Mouse (Mus musculus) forebrain, embryonic 15.5 days (tissue): ENCODE measurements around the gene Dyrk3. TPM values are rescaled to one million over a fixed set of nuclear protein-coding genes. Genes with fewer than 3 reads are reported as not detected.
"Not testable (repeated sequence)": the region's sequence is repeated elsewhere in the genome, so short reads cannot be mapped to it uniquely, and the experiment has no call there.

Experiments used
- ATAC-seq: fragments of 200-750 bp; cut with Nextera tagmentation; replicated peaks from 2 replicates; pipeline ENCODE4 v1.8.0; 2017; ENCODE audit warnings: mild to moderate bottlenecking, moderate TSS enrichment, moderate library complexity
- H3K27ac ChIP-seq: fragments of 300-500 bp; sonication (generic); replicated peaks from 2 replicates; pipeline ENCODE4 v1.5.1; 2015; ENCODE audit warnings: mild to moderate bottlenecking, inconsistent platforms
- H3K27me3 ChIP-seq: fragments of 300-500 bp; sonication (generic); 2 replicates; pipeline ENCODE4 v1.6.1; 2015; ENCODE audit warnings: inconsistent platforms
- H3K36me3 ChIP-seq: fragments of 300-500 bp; sonication (generic); 2 replicates; pipeline ENCODE4 v1.6.1; 2015; ENCODE audit warnings: mild to moderate bottlenecking, inconsistent platforms
- H3K4me1 ChIP-seq: fragments of 300-500 bp; sonication (generic); 2 replicates; pipeline ENCODE4 v1.6.1; 2015; ENCODE audit warnings: inconsistent platforms
- H3K4me2 ChIP-seq: fragments of 300-500 bp; sonication (generic); replicated peaks from 2 replicates; pipeline ENCODE4 v1.6.1; 2015; ENCODE audit warnings: mild to moderate bottlenecking, inconsistent platforms
- H3K4me3 ChIP-seq: fragments of 300-500 bp; sonication (generic); 2 replicates; pipeline ENCODE4 v1.5.1; 2015; ENCODE audit warnings: mild to moderate bottlenecking, inconsistent platforms
- H3K9ac ChIP-seq: fragments of 300-500 bp; sonication (generic); replicated peaks from 2 replicates; pipeline ENCODE4 v1.6.1; 2015; ENCODE audit warnings: mild to moderate bottlenecking, inconsistent platforms
- H3K9me3 ChIP-seq: fragments of 300-500 bp; sonication (generic); 2 replicates; pipeline ENCODE4 v1.6.1; 2016; ENCODE audit warnings: inconsistent platforms
- WGBS: fragments of 180-500 bp; shearing (Covaris S2); methylation state at CpG from one replicate; pipeline ENCODE4 v1.1.7; 2015; ENCODE audit warnings: mixed read lengths; 5-methylcytosine and 5-hydroxymethylcytosine counted together
- polyA plus RNA-seq: library from polyadenylated mRNA; unstranded; fragments of >200 nt; fragmentation: Nextera tagmentation; extraction: Ambion mirVana; gene quantifications from 2 replicates; pipeline ENCODE4 v1.2.1, GENCODE M21; 2015

Gene Dyrk3
- polyA plus RNA-seq, 1 experiment from 2014 or later = 20.8 TPM

DNA sequence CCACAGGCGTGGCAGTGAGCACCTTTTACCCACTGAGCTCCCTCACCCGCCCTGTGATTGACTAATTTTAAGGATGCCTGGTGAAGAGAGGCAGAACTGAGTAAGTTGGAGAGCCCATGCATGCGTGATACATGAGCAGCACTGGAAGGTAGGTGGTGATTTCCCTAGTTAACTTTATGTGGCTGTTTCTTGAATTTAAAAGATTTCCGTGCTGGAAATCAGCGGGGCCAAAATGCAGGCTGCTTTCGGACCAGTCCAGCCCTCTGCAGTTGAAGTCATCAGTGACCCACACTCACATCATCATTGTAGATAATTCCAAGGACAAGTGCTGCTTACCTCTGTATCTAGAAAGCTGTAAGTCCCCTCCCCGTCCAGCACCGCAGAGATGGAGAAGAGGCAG lies 37.7 kb upstream of the Dyrk3 start:
- Histone ChIP-seq H3K4me1 (no peaks in the 10 kb centered on the region), H3K9ac (no peak overlapping the region), H3K27me3 (no peaks in the 10 kb centered on the region), H3K4me2 (no peak overlapping the region), H3K9me3 (no peaks in the 10 kb centered on the region), H3K4me3 (no peak overlapping the region), H3K36me3 (peaks cover 82% of the 10 kb centered on the region), H3K27ac (no peak overlapping the region)
- no peak for ATAC-seq
- 97% methylated on average over 8 of the region's 8 CpGs for WGBS

DNA sequence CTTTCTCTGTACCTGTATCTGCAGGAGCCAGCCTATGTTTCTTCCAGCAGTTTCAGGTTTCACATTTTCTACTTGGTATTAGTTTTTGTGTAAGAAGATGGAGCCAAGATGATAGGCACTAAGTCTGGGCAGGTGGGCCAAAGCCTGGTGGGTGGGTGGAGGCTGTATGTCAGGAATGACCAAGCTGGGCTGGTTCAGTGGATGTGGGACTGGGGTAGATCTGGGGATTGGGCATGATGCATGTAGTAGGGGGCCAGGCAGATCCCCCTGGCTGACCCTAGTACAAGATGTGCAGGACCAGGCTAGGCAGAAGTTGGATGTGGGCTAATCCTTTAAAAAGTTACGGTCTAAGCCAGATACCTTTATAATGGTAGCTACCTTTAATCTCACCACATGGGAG lies 37.0 kb upstream of the Dyrk3 start:
- Histone ChIP-seq H3K4me2 (no peak overlapping the region), H3K9ac (no peak overlapping the region), H3K4me1 (no peaks in the 10 kb centered on the region), H3K27ac (no peak overlapping the region), H3K36me3 (peaks cover 80% of the 10 kb centered on the region), H3K4me3 (no peak overlapping the region), H3K9me3 (no peaks in the 10 kb centered on the region), H3K27me3 (no peaks in the 10 kb centered on the region)
- ATAC-seq = no peak
- 96% methylated on average over 1 of the region's 1 CpGs for WGBS

DNA sequence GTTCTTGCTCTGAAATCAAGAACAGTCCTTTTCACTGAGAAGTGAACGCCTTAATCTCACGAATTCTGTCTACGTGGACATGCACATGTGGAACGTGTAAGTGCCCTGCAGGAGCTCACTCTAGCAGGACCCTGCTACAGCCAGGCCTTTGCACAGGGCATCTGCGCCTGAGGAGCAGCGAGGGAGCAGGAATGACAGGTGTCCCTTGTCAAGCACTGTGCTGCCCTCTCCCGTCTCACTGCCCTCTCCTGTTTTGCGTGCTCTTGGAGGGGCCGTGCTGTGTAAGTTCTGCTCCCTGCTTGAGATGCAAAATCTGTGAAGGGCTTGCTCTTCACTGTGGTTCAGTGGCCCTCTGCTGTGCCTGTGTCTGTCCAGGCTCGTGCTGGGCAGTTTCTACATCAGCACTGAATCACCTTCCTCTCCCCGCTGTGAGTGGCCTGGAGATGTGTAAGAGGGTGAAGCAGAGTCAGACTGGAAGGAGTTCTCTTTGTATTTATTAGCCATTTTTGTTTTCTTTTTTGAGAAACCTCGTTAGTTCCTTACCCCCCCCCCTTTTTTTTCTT lies 36.2 kb upstream of the Dyrk3 start:
- Histone ChIP-seq H3K9me3 (no peaks in the 10 kb centered on the region), H3K4me3 (no peak overlapping the region), H3K36me3 (peaks cover 78% of the 10 kb centered on the region), H3K9ac (no peak overlapping the region), H3K27me3 (no peaks in the 10 kb centered on the region), H3K4me1 (no peaks in the 10 kb centered on the region), H3K27ac (no peak overlapping the region), H3K4me2 (no peak overlapping the region)
- ATAC-seq = no peak
- WGBS = 85% methylated on average over 12 of the region's 12 CpGs

DNA sequence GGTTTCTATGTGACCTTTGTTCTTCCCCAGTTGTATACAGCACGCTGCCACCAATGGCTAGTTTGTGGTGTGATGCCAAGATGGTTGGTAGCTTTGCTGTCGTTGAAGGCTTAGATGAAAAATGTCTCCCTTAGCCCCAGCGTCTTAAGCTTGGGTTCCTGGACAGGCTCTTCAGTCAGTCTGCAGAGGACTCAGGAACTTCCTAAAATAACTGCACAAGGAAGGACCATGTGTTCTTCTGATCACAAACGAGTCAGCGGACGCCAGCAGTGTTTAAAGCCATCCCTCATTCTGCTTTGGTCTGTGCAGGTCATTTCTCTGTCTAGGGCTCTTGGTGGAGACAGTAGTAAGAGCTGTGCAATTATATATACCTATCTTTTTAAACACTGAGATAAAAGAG lies 35.7 kb upstream of the Dyrk3 start:
- no peak overlapping the region for H3K27ac ChIP-seq
- H3K4me1 ChIP-seq = no peaks in the 10 kb centered on the region
- no peak overlapping the region for H3K4me3 ChIP-seq
- H3K4me2 ChIP-seq = no peak overlapping the region
- ATAC-seq = no peak
- 85% methylated on average over 6 of the region's 6 CpGs for WGBS
- H3K9ac ChIP-seq = no peak overlapping the region
- no peaks in the 10 kb centered on the region for H3K27me3 ChIP-seq
- no peaks in the 10 kb centered on the region for H3K9me3 ChIP-seq
- H3K36me3 ChIP-seq = peaks cover 82% of the 10 kb centered on the region

DNA sequence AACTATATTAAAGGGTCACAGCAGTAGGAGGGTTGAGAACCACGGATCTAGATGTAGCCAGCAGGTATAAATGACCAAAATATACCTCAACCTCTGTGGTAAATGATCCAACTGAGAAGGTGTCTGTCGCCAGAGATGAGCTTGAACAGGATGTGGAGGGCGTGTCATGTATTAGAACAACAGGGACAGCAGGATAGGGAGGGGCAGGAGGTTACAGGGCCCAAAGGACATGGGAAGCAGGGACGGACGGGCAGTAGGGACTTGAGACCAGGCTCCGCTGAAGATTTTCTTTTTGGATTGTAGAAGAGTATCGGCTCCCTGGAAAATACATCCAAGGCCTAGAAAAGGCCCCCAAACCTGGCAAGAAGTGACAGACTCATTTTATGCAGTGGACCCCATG lies 34.9 kb upstream of the Dyrk3 start:
- 95% methylated on average over 7 of the region's 7 CpGs for WGBS
- Histone ChIP-seq H3K4me3 (no peak overlapping the region), H3K36me3 (peaks cover 87% of the 10 kb centered on the region), H3K27ac (no peak overlapping the region), H3K9me3 (no peaks in the 10 kb centered on the region), H3K4me2 (no peak overlapping the region), H3K4me1 (no peaks in the 10 kb centered on the region), H3K9ac (no peak overlapping the region), H3K27me3 (no peaks in the 10 kb centered on the region)
- ATAC-seq = no peak

DNA sequence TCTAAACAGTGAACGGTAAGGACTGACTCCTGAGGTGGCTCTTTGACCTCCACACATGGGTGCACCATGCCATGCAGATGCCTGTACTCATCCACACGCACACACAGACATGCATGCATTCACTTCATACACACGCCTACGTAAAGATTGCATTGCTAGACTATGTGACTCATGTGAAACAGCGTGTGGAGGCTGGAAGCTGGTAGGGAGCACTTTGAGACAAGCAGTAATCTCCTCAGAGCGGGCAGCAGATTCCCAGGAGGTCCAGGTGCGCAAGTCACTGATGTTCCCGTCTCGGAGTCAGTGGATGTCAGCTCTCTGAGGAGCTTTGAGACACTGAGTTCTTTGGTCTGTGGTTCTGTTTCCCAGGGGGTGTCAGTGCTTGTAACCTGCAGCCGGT lies 29.5 kb upstream of the Dyrk3 start:
- H3K27me3 ChIP-seq = no peaks in the 10 kb centered on the region
- H3K4me3 ChIP-seq = no peak overlapping the region
- no peaks in the 10 kb centered on the region for H3K9me3 ChIP-seq
- no peaks in the 10 kb centered on the region for H3K4me1 ChIP-seq
- WGBS = 94% methylated on average over 10 of the region's 10 CpGs
- no peak overlapping the region for H3K9ac ChIP-seq
- no peak overlapping the region for H3K27ac ChIP-seq
- H3K4me2 ChIP-seq = no peak overlapping the region
- ATAC-seq = no peak
- peaks cover 89% of the 10 kb centered on the region for H3K36me3 ChIP-seq

DNA sequence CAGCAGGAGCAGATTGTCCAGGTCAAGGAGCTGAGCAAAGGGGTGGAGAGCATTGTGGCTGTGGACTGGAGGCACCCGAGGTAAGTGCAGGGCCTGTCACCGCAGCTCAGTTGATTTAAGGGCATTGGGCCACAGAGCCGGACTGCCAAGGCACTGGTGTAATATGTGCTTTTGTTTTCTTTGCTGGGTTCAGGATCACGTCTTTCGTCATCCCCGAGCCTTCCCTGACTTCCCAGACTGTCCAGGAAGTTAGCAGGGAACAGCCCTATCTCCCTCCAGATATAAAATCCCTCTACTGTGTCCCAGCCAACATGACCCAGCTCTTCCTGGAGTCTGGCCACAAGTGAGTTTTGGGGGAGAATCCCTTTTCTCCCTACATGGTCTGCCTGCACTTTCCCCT lies 26.3 kb upstream of the Dyrk3 start:
- Histone ChIP-seq H3K4me1 (no peaks in the 10 kb centered on the region), H3K27ac (no peak overlapping the region), H3K4me3 (no peak overlapping the region), H3K27me3 (no peaks in the 10 kb centered on the region), H3K9ac (no peak overlapping the region), H3K9me3 (no peaks in the 10 kb centered on the region), H3K36me3 (peaks cover 83% of the 10 kb centered on the region), H3K4me2 (no peak overlapping the region)
- 89% methylated on average over 6 of the region's 6 CpGs for WGBS
- ATAC-seq = no peak

DNA sequence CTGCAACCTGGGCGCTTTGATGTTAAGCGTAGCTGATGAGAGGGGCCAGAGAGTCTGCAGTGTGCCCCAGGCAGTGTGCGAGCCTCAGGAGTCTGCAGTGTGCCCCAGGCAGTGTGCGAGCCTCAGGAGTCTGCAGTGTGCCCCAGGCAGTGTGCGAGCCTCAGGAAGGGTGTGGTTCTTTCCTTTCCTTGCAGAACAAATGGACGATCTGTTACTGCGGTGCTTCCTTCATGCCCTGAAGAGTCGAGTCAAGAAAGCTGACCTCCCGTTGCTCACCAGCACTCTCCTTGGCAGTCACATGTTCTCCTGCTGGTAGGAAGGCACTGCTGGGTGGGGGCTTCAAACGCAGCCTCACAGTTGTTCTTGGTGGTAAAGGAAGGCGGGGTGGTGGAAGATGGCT lies 23.0 kb upstream of the Dyrk3 start:
- ATAC-seq = no peak
- WGBS = 93% methylated on average over 11 of the region's 11 CpGs
- Histone ChIP-seq H3K36me3 (peaks cover 63% of the 10 kb centered on the region), H3K27me3 (no peaks in the 10 kb centered on the region), H3K9me3 (no peaks in the 10 kb centered on the region), H3K27ac (no peak overlapping the region), H3K9ac (no peak overlapping the region), H3K4me2 (no peak overlapping the region), H3K4me1 (no peaks in the 10 kb centered on the region), H3K4me3 (no peak overlapping the region)

DNA sequence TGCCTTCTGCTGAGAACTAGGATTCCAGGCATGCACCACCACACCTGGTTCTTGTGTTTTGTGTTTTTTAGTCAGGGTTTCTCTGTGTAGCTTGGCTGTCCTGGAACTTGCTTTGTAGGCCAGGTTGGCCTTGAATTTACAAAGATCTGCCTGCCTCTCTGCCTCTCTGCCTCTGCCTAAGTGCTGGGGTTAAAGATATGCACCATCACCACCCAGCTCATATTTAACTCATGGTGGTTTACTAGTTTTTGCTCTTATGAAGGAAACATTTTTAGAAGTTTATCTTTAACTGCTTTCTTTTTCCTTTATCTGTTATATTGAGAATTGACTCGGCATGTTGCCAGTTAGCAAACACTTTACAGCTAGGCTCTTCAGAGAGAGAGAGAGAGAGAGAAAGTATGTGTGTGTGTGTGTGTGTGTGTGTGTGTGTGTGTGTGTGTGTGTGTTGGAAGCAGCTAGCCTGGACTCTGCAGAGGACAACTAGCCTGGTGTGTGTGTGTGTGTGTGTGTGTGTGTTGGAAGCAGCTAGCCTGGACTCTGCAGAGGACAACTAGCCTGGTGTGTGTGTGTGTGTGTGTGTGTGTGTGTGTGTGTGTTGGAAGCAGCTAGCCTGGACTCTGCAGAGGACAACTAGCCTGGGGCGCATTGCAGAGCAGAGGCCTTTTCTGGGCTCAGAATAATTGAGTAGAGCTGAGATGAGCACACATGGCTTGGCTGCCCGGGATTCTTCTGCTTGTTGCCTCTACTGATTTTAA lies 21.6 kb upstream of the Dyrk3 start:
- H3K27ac ChIP-seq, H3K4me1 ChIP-seq, H3K4me2 ChIP-seq, H3K9ac ChIP-seq, H3K27me3 ChIP-seq, H3K9me3 ChIP-seq, ATAC-seq, H3K4me3 ChIP-seq: not testable (repeated sequence)
- peaks cover 51% of the 10 kb centered on the region for H3K36me3 ChIP-seq
- WGBS = 95% methylated on average over 3 of the region's 3 CpGs

DNA sequence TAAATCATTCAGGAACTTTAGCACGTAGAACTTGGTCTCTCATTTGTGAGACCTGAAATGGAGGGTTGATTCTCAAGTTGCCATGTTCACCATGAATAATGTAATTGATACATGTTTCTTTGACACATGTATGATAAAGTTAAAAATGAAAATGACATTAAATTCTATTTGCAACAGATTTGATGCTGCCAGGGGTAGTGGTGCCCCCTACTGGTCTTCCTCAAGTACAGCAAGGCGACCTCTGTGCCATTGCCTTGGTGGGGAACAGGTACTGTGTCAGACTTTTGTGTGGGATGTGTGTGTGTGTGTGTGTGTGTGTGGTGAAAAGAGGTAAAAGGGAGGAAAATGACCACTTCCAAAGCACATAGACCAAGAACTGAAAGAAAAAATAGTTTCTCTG lies 17.3 kb upstream of the Dyrk3 start:
- WGBS = 49% methylated on average over 2 of the region's 2 CpGs
- no peak overlapping the region for H3K4me2 ChIP-seq
- H3K36me3 ChIP-seq = peaks cover 16% of the 10 kb centered on the region
- H3K27me3 ChIP-seq = no peaks in the 10 kb centered on the region
- H3K9me3 ChIP-seq = no peaks in the 10 kb centered on the region
- peaks cover 11% of the 10 kb centered on the region for H3K4me1 ChIP-seq
- no peak overlapping the region for H3K9ac ChIP-seq
- no peak overlapping the region for H3K4me3 ChIP-seq
- no peak for ATAC-seq
- H3K27ac ChIP-seq = no peak overlapping the region

DNA sequence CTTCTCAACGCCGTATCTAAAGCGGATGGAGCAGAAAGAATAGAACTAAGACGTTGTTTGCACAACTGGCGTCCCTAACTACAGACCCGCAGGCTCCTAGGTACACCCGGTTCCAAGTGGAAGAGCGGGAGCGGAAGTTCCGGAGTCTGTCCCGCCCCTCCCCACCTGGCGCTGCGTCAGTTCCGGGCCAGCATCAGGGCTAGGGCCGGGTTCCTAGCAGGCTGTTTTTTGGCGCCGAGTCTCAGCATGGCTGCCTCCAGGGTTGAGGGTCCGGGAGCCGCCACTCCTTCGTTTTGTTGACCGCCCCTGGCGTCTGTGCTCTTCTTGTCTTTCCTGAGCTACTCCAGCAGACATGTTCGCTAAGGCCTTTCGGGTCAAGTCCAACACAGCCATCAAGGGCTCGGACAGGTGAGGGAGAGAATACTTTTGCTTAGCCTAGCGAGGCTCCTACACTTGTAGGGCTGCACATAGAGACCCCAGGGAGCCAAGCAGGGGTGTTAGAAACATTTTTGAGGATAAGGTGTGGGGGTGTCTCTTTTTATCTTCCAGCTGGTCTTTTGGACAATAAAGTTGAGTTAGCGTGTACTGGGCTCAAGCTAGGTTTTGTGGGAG lies 15.0 kb upstream of the Dyrk3 start, which contains the start of gene Eif2d:
Eif2d (plus strand) TSS at position 164 of the 612 bp plus-strand sequence.
- Histone ChIP-seq H3K4me3 (peak within 1 kb of the TSS; percentile 91), H3K27ac (peak within 1 kb of the TSS; percentile 58), H3K4me1 (peaks cover 11% of the 10 kb centered on the region), H3K27me3 (no peaks in the 10 kb centered on the region), H3K9ac (peak within 1 kb of the TSS; percentile 89), H3K36me3 (peaks cover 2% of the 10 kb centered on the region; the same call in 1 of the 2 replicates), H3K9me3 (no peaks in the 10 kb centered on the region), H3K4me2 (peak within 1 kb of the TSS; percentile 91)
- peak; percentile 99 for ATAC-seq
- WGBS = under 1% methylated on average over 27 of the region's 27 CpGs

DNA sequence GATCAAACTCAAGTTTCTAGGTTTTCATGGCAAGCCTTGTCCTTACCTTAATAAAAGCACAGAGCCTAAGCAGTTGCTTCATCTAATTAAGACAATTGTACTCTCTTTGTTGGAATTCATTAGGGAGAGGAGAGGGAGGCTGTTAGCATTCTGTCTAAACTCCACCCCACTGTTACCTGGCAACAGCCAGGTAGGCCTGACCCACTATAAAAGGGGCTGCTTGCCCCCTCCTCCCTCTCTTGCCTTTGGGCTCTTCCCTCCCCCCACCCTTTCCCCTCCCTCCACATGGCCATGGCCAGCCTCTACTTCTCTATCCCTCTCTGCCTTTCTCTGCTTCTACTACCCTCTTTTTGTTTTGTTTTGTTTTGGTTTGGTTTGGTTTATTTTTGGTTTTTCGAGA lies 11.4 kb upstream of the Dyrk3 start:
- no peaks in the 10 kb centered on the region for H3K27me3 ChIP-seq
- H3K27ac ChIP-seq = no peak overlapping the region
- H3K9ac ChIP-seq = no peak overlapping the region
- no peaks in the 10 kb centered on the region for H3K36me3 ChIP-seq
- H3K9me3 ChIP-seq = no peaks in the 10 kb centered on the region
- H3K4me2 ChIP-seq = no peak overlapping the region
- H3K4me1 ChIP-seq = peaks cover 11% of the 10 kb centered on the region
- 87% methylated on average over 1 of the region's 1 CpGs for WGBS
- no peak overlapping the region for H3K4me3 ChIP-seq
- ATAC-seq = no peak
